Mouse (Mus musculus): Measurements from ENCODE around the gene BC049715. TPM values are rescaled to one million over a fixed set of nuclear protein-coding genes. Genes with fewer than 3 reads are reported as not detected.

The BC049715 gene
- 0.47 and 1.8 TPM in 2 replicates for polyA plus RNA-seq (2015; fragmentation: Nextera tagmentation; extraction: Ambion mirVana)

- peak within 1 kb of the TSS; percentile 73 for H3K4me2 ChIP-seq (replicated peaks; ENCODE audit: low read depth)
- peak within 1 kb of the TSS; percentile 87 for H3K27ac ChIP-seq (ENCODE audit: low read depth, low read length)
- WGBS: under 1% methylated on average over 34 of the region's 34 CpGs
- no peaks in the 10 kb centered on the region for H3K9me3 ChIP-seq (ENCODE audit: control insufficient read depth)
- peak; percentile 44 for ATAC-seq
- H3K4me3 ChIP-seq (ENCODE audit: low read depth, low read length): peak within 1 kb of the TSS; percentile 93
- peak within 1 kb of the TSS; percentile 97 for H3K9ac ChIP-seq (ENCODE audit: low read depth, low read length)
- TF ChIP-seq CTCF (IDR thresholded peaks at IDR 0.05; ENCODE audit: low read depth): no peak
- peaks cover 4% of the 10 kb centered on the region; the same call in 1 of the 2 replicates for H3K4me1 ChIP-seq (replicated peaks; ENCODE audit: control insufficient read depth, insufficient read depth, low read length)
- H3K27me3 ChIP-seq (replicated peaks; ENCODE audit: control insufficient read depth, insufficient read depth, low read length): no peaks in the 10 kb centered on the region
- H3K36me3 ChIP-seq (ENCODE audit: control insufficient read depth, insufficient read depth): peaks cover 23% of the 10 kb centered on the region
These were observed at the start of gene BC049715 for GRCm38 (mm10) chr6:136827516-136827880. BC049715 (plus strand) TSS chr6:136827626.

DNA sequence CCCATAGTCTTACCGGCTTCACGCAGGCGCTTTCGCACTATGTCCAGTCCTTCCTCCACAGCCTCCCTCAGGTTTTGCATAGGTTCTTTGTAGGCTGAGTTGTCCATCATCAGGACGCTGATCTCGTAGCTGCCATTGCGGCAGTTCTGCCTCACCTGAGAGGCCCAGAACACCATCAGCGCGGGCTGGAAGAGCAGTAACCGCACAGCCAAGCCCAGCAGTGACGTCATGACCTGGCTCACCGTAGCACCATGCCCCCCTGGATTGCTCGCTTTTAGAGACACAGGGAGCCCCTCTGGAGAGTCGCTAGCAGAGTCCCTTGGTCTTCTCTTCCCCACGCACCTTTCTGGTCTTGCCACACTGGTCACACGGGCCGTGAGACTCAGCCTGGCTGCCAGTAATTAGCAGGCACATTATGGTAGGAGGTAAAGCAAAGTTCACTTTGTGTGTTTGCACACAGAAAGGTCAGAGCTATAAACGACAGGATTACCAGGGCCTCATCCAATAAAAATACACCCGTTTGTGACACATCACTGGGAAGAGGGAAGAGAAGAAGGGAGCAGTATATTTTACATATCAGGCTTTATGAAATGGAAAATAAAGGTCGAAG is 45.9 kb upstream of the BC049715 start, which contains the start of gene Gucy2c:
Gene Gucy2c, minus strand, starts transcription at position 389 of the 610 bp plus-strand sequence.
- peak within 1 kb of the TSS; percentile 59 for H3K4me3 ChIP-seq (ENCODE audit: low read depth, low read length)
- WGBS: 34% methylated on average over 20 of the region's 20 CpGs
- no peaks in the 10 kb centered on the region; the same call in 1 of the 2 replicates for H3K4me1 ChIP-seq (replicated peaks; ENCODE audit: control insufficient read depth, insufficient read depth, low read length)
- no peaks in the 10 kb centered on the region for H3K36me3 ChIP-seq (ENCODE audit: control insufficient read depth, insufficient read depth)
- no peaks in the 10 kb centered on the region for H3K27me3 ChIP-seq (replicated peaks; ENCODE audit: control insufficient read depth, insufficient read depth, low read length)
- TF ChIP-seq CTCF (IDR thresholded peaks at IDR 0.05; ENCODE audit: low read depth): no peak
- H3K9ac ChIP-seq (ENCODE audit: low read depth, low read length): peak within 1 kb of the TSS; percentile 72
- H3K27ac ChIP-seq (ENCODE audit: low read depth, low read length): peak within 1 kb of the TSS; percentile 92
- H3K9me3 ChIP-seq (ENCODE audit: control insufficient read depth): no peaks in the 10 kb centered on the region
- peak; percentile 92 for ATAC-seq
- H3K4me2 ChIP-seq (replicated peaks; ENCODE audit: low read depth): peak within 1 kb of the TSS; percentile 64

DNA sequence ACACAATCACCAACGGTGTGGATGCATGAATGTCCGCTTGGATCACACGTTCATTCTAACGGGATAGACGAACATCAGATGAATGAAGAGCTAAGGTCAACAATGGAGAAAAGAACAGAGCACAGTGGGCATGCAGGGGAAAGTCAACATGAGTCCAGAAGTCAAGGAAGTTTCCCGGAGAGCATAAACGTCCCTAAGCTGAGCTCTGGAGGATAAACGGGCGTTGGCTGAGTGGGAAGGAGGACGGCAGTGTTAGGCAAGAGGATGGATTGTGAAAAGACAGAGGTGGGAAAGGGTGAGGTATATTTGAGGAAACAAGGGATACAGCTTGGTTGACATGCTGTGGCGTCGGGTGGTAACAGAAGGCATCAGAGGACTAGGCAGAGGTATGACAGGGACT is 45.3 kb upstream of the BC049715 start:
- TF ChIP-seq CTCF (IDR thresholded peaks at IDR 0.05; ENCODE audit: low read depth): no peak
- Histone ChIP-seq H3K36me3 (ENCODE audit: control insufficient read depth, insufficient read depth) (no peaks in the 10 kb centered on the region), H3K27ac (ENCODE audit: low read depth, low read length) (peak overlapping the region; percentile 73), H3K9ac (ENCODE audit: low read depth, low read length) (no peak overlapping the region), H3K4me3 (ENCODE audit: low read depth, low read length) (peak overlapping the region; percentile 59; the same call in 1 of the 2 replicates), H3K4me2 (replicated peaks; ENCODE audit: low read depth) (peak overlapping the region; percentile 64), H3K27me3 (replicated peaks; ENCODE audit: control insufficient read depth, insufficient read depth, low read length) (no peaks in the 10 kb centered on the region), H3K9me3 (ENCODE audit: control insufficient read depth) (no peaks in the 10 kb centered on the region), H3K4me1 (replicated peaks; ENCODE audit: control insufficient read depth, insufficient read depth, low read length) (no peaks in the 10 kb centered on the region; the same call in 1 of the 2 replicates)
- 37% methylated on average over 12 of the region's 12 CpGs for WGBS
- ATAC-seq: peak; percentile 61

- no peak for TF ChIP-seq CTCF (IDR thresholded peaks at IDR 0.05; ENCODE audit: low read depth)
- Histone ChIP-seq H3K27me3 (replicated peaks; ENCODE audit: control insufficient read depth, insufficient read depth, low read length) (no peaks in the 10 kb centered on the region), H3K4me1 (replicated peaks; ENCODE audit: control insufficient read depth, insufficient read depth, low read length) (no peaks in the 10 kb centered on the region; the same call in 1 of the 2 replicates), H3K4me3 (ENCODE audit: low read depth, low read length) (no peak overlapping the region), H3K27ac (ENCODE audit: low read depth, low read length) (peak overlapping the region; percentile 73; the same call in 1 of the 2 replicates), H3K36me3 (ENCODE audit: control insufficient read depth, insufficient read depth) (no peaks in the 10 kb centered on the region), H3K9me3 (ENCODE audit: control insufficient read depth) (no peaks in the 10 kb centered on the region), H3K9ac (ENCODE audit: low read depth, low read length) (no peak overlapping the region), H3K4me2 (replicated peaks; ENCODE audit: low read depth) (peak overlapping the region; percentile 64)
- 52% methylated on average over 9 of the region's 9 CpGs for WGBS
- no peak for ATAC-seq
These were observed 44.7 kb upstream of the BC049715 start for GRCm38 (mm10) chr6:136782761-136783160.

- Histone ChIP-seq H3K4me3 (ENCODE audit: low read depth, low read length) (no peak overlapping the region), H3K27ac (ENCODE audit: low read depth, low read length) (peak overlapping the region; percentile 54; the same call in 1 of the 2 replicates), H3K4me2 (replicated peaks; ENCODE audit: low read depth) (no peak overlapping the region), H3K4me1 (replicated peaks; ENCODE audit: control insufficient read depth, insufficient read depth, low read length) (0 out of 2 replicates have a peak, but pooled peaks cover 3% of the 10 kb centered on the region), H3K27me3 (replicated peaks; ENCODE audit: control insufficient read depth, insufficient read depth, low read length) (no peaks in the 10 kb centered on the region), H3K9me3 (ENCODE audit: control insufficient read depth) (no peaks in the 10 kb centered on the region), H3K9ac (ENCODE audit: low read depth, low read length) (no peak overlapping the region), H3K36me3 (ENCODE audit: control insufficient read depth, insufficient read depth) (no peaks in the 10 kb centered on the region)
- TF ChIP-seq CTCF (IDR thresholded peaks at IDR 0.05; ENCODE audit: low read depth): no peak
- peak; percentile 9; the same call in 1 of the 2 replicates for ATAC-seq
- 57% methylated on average over 5 of the region's 5 CpGs for WGBS
These were observed 37.9 kb upstream of the BC049715 start for GRCm38 (mm10) chr6:136789391-136789971.
